Mouse (Mus musculus): ENCODE measurements around the gene Ptov1.
A peak's percentile ranks its signal among the peaks of the same experiment; 100 is the strongest.

Gene Ptov1

DNA sequence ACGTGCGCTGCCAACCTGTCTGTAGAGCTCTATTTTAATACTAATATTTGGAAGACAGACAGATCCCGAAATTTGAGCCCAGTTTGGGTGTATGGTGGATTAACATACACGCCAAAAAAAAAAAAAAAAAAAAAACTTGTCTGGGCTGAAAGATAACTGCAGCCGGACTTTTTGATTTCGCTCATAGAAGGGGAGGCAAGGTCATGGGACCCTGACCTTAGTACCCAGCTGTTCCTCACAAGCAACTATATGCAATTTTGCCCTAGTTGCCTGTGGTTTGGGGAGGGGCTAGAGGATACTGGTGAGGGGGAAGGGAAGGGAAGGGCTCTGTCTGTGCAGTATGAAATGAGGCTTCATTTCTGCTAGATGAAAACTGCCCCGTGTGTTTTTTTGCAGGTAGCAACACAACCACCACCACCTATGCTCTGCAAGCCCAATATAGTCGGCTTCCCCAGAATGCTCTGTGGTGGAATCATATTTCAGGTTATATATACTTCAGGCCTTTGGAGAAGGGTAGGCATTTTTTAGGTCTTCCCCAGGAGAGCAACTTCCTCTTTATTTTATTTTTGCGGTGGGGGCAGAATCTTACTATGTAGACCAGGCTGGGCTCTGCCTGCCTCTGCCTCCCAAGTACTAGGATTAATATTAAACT is 13.2 kb downstream of the Ptov1 start:
- no peak for DNase-seq

DNA sequence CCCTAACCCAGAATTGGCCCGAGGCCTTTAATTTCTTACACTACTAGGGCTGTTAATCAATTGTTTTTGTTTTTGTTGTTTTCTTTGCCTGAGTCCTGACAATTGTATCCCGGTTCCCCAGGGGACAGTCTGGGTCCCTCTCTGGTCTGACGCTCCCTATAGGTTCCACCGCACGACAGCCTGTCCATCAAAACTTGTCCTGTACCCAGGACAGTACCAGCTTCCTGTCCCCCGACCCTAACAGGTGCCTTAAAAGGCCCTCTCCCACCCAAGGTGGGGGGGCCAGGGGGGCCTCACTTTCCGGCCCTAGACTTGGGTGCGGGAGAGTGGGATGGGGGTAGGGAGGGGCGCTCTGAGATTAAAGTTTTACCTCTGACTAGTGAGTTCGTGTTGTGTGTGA is 14.6 kb downstream of the Ptov1 start:
- no peak for DNase-seq

DNA sequence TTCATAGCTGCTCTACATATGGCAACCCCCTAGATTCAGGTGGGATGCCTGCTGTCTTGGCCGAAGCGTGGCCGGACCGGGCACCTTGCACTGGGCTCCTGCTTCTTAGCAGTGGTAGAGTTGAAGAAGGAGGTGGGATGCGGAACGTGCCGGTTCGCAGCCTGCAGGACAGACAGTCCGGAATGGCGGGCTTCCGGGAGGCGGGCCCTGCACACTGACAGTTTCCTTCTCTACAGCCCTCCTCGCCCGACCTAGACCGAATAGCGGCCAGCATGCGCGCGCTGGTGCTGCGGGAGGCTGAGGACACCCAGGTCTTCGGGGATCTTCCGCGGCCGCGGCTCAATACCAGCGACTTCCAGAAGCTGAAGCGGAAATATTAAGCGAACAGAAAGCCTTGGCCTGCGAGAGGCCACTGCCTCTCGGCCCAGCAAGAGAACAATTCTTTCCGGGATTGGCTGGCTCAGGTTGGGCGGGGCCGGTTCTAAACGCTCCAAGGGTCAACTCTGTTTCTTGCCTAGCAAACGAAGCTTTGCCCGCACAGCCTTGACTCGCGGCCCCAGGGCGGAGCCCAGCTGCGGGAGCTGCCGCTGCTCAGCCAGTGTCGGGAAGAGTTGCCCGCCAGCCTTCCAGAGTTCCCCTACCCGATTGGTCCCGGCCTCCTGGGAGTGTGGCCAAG is 15.1 kb downstream of the Ptov1 start:
- DNase-seq, result peak; percentile 88

DNA sequence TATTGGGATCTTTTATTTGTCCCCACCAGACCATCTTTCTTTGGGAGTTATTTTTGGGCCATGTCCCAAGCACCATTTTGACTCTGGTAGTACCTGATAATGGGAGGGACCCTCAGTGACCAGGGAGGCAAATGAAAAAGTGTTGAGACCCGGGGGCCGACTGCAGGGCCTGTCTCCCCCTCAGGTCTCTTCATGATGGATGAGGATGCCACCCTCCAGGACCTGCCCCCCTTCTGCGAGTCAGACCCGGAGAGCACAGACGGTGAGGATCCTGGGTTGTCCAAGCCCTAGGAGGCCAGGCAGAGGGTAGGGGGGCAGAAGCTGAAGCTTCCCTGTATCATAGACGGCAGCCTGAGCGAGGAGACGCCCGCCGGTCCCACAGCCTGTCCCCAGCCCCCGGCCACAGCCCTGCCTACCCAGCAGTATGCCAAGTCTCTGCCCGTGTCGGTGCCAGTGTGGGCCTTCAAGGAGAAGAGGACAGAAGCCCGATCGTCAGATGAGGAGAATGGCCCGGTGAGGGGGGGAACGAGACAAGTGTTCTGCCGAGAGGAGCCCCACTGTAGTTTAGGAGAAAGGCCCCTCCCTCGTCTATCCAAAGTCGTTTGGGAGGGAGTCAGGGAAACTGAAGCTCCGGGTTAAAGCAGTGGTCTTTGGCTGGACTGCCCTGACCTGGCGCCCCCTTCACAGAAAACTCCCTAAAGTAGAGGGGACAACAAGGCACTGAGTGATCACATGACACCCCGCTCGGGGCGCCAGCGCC is 15.8 kb downstream of the Ptov1 start:
- no peak for DNase-seq

DNA sequence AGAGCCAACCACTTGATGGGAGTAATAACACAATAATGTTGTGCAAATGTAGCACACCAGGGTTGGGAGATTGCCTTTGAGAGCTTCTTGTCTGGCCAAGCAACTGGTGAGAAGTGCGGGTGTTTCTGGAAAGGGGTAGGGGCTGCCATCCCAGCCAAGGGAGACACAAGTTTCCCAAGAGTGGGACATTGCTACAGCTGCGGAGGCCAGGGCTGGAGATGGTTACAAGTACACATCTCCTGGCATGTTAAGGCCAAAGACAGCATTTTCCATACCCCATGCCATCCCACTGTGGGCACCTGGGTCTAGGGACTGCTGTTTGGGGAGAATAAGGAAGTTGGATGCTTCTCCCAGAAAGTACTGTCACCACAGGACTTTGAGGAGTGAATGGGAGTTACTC is 16.5 kb downstream of the Ptov1 start:
- DNase-seq, result no peak

DNA sequence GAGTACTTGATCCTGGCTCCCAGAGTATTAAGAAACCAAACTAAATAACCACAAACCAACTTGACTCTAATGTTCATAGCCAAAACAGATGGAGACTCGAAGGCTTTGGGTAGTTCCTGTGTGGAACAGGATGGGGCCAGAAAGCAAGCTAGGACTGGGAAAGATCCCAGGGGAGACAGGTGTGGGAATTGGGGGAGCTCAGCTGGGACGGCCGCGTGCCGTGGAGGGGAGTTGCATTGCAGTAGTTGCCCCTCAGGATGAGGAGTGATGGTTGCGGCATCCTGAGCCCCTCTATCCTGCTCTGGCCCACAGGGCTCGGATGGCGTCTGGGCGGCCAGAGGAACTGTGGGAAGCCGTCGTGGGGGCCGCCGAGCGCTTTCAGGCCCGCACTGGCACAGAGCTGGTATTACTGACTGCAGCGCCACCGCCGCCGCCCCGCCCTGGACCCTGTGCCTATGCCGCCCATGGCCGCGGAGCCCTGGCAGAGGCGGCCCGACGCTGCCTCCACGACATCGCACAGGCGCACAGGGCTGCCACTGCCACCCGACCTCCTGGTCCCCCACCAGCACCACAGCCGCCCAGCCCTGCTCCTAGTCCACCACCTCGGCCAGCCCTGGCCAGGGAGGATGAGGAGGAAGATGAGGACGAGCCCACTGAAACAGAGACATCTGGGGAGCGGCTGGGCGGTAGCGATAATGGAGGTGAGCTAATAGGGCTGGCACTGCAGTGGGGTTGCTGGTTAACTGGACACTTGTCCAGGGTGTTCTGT is 17.1 kb downstream of the Ptov1 start:
- no peak for DNase-seq

DNA sequence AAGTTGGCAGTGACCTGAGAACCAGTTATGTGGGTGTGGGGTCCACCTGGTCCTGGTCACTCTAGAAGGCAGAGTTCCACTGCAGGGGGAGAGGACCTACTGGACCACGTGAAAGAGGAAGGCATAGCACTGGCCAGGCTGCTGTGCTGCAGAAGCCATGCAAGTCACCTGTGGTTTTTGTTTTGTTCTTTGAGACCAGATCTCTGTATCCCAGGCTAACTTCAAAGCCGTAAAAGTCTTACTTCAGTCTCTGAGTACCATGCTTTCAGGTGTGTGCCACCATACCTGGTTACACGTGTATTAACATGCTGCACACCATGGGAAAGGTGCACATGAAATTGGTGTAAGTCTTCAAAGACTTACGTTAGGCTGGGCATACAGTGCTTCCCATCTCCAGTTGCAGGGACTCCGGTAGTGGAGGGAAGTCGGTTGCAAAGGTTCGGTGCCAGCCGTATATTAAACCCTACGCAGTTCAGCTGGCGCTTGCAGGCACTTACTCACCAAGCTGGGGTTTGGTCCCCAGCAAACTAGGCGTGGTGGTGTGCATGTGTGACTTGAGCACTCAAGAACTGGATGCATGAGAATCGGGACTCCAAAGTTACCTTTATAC is 17.9 kb downstream of the Ptov1 start:
- no peak for DNase-seq

DNA sequence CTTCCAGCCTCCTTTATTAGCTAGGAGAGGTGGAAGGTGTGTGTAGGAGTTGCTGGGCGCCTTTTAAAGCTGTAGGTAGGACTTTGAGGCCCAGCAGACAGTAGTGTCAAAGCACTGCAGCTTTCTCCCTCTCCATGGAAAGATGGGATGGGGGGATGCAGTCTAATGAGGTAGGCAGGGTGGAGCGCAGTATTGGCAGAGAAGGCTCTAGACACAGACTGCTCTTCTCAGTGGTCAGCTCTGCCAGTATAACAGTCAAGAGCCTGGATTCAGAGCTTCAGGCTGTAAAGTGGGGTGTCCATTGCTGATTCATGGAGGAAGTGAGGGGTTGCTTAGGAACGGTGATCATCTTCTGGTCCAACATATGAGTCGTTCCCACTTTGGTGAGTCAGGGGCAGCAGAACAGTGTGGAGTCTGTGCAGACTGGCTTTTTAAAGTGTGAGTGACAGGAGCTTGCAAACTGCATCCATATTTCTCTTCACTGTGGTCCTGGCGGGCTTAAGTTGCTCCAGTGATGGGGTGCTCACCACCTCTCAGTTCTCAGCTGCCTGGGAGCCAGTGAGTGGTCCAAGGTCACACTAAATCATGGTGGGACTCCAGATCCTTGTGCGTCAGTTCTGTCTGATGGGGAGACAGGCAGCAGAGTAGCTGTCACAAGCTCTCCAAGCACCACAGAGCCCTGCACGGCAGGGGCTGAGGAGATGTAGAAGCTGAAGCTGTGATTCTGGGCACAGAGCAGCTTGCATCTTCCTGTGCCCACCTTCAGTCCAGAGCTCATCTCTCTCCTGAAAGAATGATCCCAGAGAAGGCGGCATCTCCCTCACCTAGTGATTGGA is 18.6 kb downstream of the Ptov1 start:
- DNase-seq, result no peak

DNA sequence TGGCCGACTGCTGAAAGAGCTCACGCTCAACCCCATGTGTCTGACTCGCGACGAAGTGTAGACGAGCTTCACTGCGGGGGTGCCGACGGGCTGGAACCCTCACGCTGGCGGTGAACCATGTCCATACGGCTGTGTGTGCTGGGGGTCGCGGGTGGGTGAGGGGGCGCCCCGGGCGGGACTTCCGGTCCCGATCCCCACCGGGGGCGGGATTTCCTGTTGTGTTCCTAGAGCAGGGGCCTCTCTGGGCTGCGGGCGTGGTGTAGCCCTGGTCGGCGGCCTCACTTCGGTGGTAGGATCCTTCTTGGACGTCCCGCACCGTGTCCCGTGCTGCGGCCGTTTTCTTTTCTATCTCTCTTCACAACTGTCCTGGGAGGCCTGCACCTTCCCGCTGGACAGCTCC is 19.4 kb downstream of the Ptov1 start:
- DNase-seq, result peak; percentile 93

DNA sequence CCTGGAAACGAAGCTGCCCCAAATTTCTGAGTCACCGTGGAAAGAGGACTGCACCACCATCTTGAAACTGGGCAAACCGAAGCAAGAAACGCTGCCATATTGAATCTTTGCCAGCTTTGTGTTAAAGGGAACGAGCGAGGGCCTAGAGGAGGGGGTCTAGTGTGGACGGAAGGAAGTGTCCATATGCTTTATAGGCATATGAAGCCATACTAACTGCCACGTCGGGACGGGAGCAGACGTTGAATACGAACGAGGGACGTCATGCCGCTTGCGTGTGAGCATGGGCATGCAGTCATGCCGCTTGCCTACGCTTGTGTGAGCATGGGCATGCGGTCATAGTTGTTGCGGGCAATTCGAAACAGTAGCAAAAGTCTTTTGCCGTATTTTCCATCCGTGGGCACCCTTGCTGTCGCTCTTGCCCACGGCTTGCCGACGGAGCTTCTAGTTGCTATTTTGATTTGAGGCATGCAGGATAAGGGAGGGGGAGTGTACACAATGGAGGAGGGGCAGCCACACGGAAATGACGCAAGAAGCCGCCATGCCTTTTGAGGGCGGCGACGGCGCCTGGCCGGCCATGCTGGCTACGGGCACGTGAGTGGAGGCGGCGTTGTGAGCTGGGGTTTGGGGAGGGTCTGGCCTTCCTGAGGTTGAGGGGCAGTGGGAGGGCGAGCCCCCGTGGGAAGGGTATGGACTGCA is 20.0 kb downstream of the Ptov1 start:
- peak; percentile 95 for DNase-seq

DNA sequence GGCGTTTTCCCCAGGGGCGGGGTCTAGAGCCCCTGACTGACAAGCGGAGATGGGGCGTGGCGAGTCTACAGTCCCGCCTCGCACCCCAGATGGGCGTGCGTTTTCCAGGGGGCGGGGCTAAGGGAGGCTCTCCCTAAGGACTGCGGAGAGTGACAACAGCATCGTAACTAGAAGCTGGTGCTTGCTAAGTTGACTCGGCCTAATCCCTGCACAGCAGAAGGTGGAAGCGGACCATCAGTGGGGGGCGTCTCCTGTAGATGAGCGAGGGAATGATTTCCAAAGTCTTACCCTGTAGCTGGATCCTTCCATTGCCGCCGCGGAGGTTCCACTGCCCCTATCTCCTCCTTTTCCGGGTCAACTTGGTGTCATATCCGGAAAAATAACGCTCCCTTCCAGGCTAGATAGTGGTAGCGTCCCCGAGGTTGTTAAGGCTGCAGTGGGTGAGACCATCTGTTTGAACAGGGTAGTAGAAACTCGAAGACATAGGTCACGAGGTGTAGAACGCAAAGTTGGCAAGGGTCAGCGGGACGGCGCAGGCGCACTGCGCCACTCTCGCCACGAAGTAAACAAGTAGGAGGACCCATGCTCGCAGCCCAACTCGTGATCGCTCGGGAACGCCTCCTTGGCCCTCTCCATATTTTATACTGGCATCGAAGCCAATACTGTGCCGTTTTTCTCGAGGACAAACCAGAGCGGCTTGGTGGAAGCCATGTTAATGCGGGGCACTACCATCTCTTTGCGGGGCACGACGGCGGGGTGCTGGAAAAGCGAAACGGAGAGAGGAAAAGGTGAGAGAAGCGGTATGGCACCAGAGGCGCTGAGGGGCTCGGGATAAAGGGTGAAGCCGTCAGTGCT is 20.8 kb downstream of the Ptov1 start, which contains the start of the genes Akt1s1 and Tbc1d17:
Akt1s1 (plus strand) TSS at position 431 of the 855 bp plus-strand sequence.
Tbc1d17 (minus strand) TSS at position 519 of the 855 bp plus-strand sequence.
- peak; percentile 97 for DNase-seq

DNA sequence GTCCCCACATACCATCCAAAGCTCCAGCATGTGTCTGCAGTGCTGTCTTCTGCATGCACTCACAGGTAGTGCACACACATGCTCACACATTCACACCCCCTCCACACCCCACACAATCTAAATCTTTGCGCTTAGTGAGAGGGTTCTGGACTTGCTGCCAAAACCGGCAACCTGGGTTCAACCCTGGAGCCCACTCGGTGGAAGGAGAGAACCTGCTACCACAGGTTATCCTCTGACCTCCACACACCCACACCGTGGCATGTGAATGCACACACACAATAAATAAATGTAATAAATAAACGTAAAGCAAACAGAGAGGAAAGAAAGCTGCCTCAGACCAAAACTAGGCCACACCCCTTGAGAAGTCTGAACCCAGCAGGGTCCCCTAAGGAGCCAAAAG is 21.8 kb downstream of the Ptov1 start:
- no peak for DNase-seq

DNA sequence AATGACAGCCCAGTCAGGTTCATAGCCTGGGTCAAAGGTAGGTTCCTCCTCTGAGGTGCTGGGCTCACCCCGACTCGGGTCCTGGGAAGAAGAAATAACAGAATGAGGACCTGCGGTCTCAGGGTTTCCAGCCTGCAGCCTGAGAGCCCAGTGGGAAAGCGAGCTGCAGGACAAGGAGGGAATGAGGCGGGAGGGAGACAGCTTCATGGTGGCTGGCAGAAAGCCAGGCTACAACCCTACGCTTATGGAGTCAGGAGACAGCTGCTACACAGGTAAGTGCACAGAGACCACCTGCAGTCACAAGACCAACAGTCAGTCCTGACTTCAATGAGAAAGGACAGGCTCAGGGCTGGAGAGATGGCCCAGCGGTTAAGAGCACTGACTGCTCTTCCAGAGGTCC is 22.8 kb downstream of the Ptov1 start:
- no peak for DNase-seq

DNA sequence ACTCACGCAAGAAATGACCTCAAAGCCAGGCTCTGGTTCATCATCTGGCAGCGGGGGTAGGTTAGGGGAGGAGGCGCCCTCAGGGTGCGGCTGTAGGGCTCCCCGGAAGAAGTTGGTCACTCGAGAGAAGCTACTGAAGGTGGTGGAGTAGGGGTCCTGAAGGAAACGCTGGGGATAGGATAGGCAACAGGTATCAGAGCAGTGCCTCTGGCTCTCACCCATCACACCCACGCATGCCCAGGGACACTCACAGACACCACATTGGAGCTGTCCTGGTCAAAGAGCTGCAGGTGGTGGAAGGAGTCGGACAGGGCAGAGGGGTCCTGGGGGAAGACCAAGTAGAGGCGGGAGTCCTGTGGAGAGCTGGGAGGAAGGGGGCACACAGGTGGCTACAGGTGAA is 24.6 kb downstream of the Ptov1 start:
- no peak for DNase-seq

DNA sequence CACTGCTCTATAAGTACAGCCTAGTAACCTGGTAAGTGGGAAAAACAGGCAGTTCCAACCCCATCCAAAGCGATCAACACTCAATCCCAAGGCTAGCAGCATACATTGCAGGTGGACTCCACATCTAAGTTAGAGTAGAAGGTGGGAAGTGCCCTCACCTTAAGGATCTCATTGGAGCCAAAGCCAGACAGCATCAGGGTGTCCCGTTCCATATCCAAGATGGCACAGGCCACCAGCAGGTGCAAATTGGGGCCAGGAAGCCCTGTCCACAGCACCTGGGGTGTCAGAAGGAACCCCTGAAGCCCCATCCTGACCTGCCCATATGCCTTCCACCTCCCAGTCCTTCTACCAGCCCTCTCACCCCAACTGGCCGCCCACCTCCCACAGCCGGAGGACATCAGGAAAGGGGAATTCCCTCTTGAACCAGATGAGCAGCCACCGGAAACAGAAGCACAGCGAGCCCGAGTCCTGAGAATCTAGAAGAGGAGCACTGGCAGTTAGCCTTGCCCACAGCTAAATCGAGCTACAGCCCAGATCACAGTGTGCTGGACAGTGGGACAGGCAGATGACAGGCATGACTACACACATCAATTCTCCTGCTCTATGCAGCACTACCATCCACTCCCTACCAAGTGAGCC is 27.6 kb downstream of the Ptov1 start:
- DNase-seq, result no peak

DNA sequence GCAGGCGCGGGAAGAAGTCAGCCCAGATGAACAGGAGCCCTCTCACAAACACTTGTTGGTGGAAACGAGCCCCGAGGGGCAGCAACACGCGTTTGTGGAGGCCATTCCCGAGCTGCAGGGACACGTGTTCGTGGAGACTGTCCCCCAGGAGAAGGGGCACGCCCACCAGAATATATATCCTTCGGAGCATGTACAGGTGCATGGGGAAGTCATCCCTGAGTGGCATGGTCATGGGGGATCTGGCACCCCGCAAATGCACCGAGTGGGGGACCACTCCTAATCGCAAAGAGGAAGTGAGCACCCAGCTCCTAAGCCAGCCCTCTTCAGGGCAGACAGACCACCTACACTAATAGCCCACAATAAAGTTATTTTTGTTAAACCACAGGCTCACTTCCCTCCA is 29.2 kb downstream of the Ptov1 start:
- DNase-seq, result no peak

DNA sequence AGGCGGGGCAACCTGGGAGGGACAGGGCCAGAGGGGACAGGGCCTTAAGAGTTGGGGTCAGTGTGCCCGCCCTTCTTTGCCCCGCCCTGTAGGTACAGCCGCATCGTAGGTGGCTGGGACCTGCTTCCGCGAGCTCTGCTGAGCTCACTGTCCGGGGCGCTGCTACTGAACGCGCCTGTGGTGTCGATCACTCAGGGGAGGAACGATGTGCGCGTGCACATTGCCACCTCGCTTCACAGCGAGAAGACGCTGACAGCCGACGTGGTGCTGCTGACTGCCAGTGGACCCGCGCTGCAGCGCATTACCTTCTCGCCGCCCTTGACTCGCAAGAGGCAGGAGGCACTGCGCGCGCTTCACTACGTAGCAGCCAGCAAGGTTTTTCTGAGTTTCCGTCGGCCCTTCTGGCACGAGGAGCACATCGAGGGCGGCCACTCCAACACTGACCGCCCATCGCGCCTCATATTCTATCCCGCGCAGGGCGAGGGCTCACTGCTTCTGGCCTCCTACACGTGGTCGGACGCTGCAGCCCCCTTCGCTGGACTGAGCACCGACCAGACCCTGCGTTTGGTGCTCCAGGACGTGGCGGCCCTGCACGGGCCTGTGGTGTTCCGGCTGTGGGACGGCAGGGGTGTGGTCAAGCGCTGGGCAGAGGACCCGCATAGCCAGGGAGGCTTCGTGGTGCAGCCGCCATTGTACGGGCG is 29.9 kb downstream of the Ptov1 start:
- peak; percentile 62 for DNase-seq

DNA sequence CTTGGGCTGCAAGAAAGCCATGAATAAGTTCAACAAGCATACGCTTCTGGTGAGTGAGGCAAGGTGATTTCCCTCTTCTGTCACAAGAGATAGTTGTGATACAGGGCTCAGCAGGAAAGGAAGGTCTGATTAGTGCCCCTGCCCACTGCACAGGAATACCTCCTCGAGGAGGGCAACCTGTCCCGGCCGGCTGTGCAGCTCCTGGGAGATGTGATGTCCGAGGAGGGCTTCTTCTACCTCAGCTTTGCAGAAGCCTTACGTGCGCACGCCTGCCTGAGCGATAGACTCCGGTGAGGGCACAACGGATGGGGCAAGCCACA is 30.5 kb downstream of the Ptov1 start:
- no peak for DNase-seq

DNA sequence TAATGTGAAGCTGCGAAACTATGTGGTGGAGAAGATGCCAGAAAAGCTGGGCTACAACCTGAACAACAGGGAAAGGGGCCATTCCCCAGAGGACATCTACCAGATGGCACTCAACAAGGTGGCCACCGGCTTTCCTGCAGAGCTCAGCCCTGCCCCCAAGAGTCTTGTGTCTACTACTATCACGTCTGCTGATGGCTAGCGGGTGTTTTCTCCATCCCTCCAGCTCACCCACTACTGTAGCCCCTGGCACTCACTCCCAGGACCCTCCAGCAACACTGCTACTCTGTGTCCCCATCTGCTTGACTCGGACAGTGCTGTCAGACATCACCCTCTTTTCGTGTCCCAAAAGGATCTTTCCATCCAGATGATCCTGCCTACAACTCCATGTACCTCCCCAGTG is 31.5 kb downstream of the Ptov1 start:
- DNase-seq, result no peak
